Mouse (Mus musculus): ENCODE data around the gene Sar1a. TPM values are rescaled to one million over a fixed set of nuclear protein-coding genes. Genes with fewer than 3 reads are reported as not detected.
A peak's percentile ranks its signal among the peaks of the same experiment; 100 is the strongest.

The Sar1a gene
- 100 to 1,000 TPM; 142 to 152 TPM for total RNA-seq (2021)

DNA sequence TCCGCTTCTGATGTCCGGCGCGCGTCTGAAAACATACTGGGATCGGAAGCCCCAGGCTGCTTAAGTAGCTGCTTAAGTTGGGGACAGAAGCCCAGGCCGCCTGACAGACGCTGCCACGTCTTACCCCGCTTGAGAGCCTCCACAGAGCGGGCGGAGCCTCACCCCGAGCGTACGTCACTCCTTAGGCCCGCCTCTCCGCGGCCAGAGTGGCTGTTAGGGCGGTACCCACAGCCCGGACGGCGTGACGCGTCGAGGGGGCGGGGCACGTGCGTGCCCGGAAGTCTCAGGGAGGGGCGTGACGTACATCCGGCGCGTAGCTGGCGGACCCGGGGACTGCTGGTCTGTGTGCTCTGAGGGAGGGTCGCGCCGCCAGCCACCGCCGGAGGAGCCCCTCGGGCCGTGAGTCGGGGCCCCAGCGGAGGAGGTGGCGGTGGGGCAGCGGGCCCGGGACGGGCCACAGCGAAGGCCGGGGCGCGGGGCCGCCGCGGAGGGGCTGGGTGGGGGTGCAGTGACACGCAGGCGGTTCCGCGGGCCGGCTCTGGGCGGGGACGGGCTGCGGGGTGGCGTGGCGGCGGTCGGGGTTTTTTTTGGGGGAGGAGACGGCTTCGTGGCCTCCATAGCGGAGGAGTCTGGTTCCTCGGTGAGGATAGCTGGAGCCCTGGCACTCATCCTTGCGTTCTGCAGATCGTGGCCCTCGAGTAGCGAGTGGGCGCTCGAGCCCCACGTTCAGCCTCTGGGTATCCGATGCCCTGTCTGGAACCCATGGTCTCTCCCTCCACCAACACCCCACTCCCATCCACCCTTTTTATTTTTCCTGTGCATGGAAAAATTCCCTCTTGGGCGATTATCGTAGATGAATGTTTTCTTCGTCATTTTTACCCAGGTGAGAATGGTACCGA, at the start of gene Sar1a:
Gene Sar1a, plus strand, starts transcription at position 285 of the 899 bp plus-strand sequence.
- DNase-seq (ENCODE audit: low spot score), result peak; percentile 97
- intact Hi-C loops (cut with DNase I), result no loop called here

DNA sequence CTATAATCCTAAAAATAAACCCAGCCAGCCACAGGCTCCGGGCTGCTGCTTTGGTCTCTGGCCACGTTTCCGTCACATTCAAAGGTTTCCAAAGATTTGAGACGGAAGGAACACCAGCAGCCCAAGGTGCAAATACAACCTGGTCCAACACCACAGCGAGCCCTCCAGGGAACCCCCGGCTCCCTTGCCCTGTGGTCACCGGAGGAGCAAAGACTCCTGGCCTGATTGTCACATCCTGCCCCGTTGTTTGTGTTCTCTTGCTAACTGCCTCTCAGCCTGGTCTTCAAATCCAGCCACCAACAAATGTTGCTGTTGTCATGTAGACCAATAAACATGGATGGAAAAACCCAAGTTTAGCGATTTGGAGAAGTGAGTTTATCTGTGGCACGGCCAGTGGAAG, 47.7 kb upstream of the Sar1a start:
- no peak for DNase-seq (ENCODE audit: low spot score)
- intact Hi-C loops (cut with DNase I), result no loop called here

DNA sequence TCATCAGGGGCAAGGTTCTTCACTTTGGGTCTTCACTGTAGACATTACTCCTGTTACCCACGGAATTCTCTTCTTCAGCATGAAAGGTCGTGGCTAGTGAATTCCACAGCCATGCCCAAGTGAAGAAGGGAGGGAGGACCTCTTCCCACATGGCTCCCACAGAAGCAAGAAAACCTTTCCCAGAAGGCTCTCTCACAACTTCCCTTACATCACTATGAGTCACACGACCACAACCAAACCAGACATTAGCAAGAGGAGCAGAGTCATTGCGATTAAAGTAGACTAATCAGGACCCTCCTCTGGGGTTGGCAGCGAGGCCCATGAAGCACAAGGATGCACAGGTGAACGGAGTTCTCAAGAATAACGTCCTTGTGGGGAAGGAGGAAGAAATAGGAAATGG, 43.0 kb upstream of the Sar1a start:
- intact Hi-C loops (cut with DNase I), result no loop called here

DNA sequence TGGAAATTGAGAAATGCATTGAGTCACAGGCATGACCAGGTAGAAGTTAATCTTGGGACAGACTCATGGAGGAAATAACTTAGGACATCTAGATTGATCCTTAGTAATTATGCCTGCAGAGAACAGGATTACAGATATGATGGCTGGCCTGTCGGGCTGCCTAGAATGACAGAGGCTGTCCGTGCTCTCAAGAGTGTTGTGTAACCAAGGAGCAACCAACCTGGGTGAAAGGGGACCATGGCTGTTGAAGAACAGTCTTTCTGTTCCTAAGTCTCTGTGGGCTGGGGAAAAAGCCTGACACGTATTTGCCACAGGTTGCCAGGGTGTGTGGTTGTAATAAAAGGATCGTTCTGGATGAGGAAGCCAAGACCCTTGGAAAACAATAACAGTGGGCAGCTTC, 39.7 kb upstream of the Sar1a start:
- DNase-seq (ENCODE audit: low spot score), result no peak
- intact Hi-C loops (cut with DNase I), result no loop called here

More for the DNA sequence above, 43.0 kb upstream of the Sar1a start:
- DNase-seq (ENCODE audit: low spot score), result no peak

DNA sequence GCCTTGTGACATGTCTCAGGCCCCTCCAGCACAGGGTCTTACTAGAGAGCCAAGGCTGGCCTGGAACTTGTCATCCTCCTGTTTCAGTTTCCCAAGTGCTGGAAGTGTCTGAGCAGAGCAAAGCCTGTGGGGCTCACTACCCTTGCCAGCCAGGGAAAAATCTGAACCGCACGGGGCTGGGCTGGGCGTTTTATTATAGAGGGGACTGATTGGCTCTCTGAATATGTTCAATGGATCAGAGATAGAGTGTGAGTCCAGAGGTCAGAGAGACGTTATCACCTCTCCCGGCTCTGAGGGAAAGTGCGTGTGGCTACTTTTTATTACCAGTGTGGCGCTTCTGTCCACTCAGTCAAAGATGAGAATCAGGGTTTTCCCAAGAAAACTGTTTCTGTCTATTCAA, 33.5 kb upstream of the Sar1a start:
- intact Hi-C loops (cut with DNase I), result no loop called here
- no peak for DNase-seq (ENCODE audit: low spot score)

DNA sequence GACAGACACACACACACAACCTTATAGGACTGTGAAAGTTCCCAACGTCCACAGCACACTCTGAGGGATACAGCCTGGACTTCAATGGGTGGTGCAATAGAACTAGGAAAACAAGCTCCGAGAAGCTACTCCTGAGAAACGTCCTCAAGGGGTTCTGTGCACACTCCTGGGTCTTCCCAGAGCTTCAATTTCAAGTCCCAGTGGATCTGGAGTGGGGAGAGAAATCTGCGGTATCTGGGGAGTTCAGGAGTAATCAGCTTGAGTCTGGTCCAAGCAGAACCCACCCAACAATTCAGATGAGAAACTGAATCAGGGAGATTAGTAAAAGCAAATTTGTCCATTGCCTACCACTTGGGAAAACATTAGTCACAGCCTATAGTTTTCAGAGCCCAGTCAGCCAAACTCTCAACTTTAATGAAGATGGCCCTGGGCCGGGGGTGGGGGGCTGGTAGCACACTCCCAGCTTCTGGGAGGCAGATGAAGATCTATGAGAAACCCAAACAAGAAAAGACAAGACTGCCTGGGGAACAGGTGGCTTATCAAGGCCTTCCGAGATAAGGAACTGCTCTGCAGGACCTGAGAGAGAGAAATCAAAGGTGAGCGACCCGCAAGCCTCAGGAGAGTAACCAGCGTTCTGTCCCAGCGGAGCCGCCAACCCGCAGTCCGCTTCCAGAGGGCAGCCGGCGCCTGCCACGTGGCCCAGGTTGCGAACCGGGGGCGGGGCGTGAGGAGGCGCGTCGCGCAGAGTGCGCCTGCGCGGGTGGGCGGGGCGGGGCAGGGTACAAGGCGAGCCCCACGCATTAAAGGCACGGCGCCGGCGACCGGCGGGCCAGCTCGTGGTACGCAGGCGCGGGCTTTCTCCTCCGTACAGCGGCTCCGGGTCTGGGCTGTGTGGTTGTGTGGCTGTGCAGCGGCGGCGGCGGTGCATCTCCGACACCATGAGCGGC, 32.0 kb upstream of the Sar1a start, which contains the start of gene Ppa1:
Gene Ppa1, plus strand, starts transcription at position 763 of the 947 bp plus-strand sequence.
- intact Hi-C loops (cut with DNase I), result no loop called here
- peak; percentile 72 for DNase-seq (ENCODE audit: low spot score)

DNA sequence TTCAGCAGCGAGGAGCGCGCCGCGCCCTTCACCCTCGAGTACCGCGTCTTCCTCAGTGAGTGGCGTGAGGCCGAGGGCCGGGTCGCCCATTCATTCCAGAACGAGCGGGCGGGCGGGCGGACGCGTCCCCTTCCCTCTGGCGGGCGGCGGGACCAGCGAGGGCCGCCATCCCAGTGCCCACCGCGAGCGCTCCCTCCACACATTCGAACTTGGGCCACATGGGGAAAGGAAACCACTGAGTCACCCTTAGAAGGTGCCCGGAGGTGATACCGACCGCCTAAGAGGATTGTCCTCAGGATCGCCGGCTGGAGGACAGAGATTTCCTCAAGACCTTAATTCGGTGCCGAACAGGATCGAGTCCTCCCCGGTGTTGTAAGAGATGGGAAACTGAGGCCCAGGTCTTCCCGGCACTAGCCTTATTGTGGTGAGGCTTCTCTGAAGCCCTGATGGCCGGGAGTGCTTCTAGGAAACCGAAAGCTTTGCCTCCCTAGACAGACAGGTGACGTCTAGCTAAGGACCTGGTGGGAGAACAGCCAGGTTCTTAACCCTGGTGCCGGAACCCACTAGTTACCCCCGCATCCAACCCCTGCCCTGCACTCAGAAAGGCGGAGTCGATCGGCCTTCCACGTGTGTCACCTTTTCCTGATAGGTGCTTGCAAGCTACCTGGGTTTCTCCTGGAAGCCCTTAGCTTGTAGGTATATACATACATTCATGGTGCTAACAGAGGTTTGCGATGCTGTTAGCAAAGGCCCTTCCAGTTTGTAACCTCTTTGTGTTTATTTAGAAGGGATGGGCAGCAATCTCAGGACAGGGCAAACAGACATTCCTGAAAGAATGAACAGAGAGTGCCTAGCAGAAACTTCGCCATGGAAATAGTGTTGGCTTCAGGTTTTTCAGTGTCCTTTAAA, 31.1 kb upstream of the Sar1a start:
- intact Hi-C loops (cut with DNase I), result no loop called here
- DNase-seq (ENCODE audit: low spot score), result no peak

DNA sequence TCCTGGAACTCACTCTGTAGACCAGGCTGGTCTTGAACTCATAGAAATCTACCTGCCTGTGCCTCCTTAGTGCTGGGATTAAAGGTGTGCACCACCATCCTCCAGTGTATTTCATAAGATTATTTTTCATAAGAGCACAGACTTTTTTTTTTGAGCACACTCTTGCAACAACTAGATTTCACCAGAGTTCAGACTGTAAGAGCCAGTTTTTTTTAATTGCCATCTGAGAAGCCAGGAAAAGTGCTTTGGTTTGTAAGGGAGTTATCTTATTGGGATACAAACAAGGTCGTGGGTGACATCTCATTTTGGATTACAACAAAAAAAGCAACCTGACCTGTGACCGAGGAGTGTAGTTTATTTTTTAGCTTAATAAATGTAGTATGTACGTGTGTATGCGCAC, 26.0 kb upstream of the Sar1a start:
- no peak for DNase-seq (ENCODE audit: low spot score)
- intact Hi-C loops (cut with DNase I), result loop anchor here (5.0 to 10.0 kb wide), 3 partner anchors 187 to 449 kb away; no protein-coding TSS in a partner anchor

DNA sequence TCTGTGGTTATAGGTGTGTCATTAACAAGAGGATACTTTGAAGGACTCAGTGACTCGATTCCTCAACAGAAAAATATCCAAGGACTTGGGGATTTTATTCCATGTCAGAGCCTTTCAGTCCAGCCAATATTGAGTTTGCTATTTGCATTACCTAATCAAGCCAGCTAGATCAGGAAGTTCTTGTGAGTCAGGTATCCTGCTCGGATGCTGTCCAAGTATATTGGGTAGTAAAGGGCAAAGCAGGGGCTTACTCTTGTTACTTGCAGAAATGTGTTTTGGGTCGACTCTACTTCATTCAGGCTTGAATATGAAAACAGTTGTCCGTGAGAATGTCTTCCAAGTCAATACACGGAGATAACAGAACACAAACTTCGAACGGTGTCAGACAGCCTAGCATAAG, 25.4 kb upstream of the Sar1a start:
- intact Hi-C loops (cut with DNase I), result loop anchor here (5.0 to 10.0 kb wide), 3 partner anchors 187 to 450 kb away; no protein-coding TSS in a partner anchor
- no peak for DNase-seq (ENCODE audit: low spot score)

DNA sequence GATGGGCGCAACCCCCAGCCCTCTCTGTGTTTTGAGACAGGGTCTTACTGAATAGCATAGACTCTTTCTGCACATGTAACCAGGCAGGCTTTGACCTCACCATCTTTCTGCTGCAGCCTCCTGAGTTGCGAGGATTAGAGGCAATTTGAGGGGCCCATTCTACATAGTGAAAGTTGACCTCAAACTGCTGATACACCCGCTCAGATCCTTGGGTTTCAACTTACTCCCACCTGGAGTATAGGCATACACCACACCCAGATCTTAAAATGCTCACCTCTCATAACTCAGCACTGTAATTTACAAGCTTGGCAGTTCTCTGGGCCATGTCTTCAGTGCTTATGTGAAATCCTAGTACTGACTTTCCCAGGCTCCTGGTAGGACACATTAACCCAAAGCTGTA, 24.9 kb upstream of the Sar1a start:
- intact Hi-C loops (cut with DNase I), result loop anchor here (10.0 kb wide), 2 partner anchors 310 to 450 kb away; no protein-coding TSS in a partner anchor
- no peak for DNase-seq (ENCODE audit: low spot score)

DNA sequence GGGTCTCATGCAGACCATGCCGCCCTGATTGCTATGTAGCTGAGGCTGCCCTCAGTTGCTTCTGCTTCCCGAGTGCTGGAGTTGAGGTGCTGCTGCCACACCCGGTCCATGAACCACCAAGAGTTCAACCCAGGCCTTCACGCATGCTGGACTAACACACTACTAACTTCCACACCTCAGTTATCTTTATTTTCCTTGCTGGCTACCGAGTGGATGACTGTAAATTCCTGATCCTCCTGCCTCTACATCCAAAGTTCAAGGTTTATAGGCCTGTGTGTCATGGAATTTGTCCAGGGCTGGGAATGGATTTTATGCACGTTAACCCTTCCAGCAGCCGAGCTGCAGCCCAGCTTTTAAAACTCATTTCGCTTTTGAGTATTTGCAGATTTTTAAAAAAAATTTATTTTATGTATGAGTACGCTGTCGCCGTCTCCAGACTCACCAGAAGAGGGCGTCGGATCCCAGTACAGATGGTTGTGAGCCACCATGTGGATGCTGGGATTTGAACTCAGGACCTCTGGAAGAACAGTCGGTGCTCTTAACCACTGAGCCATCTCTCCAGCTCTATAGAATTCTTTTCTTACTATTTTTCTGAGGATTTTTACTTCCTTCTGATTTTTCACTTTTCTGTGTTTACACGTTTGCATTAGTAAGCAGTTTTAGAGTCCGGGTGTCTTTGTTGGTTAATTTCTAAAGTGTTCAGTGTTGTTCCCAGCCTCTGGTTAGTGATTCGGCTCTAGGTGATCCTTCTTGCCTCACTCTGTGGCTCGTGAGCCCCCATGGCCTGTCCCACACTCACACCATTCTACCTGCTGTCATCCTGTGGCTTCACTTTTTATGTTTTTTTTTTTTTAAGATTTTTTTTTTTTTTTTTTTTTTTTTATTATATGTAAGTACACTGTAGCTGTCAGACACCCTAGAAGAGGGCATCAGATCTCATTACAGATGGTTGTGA, 22.9 kb upstream of the Sar1a start:
- DNase-seq (ENCODE audit: low spot score), result no peak
- intact Hi-C loops (cut with DNase I), result loop anchor here (10.0 kb wide), 2 partner anchors 312 to 452 kb away; no protein-coding TSS in a partner anchor

DNA sequence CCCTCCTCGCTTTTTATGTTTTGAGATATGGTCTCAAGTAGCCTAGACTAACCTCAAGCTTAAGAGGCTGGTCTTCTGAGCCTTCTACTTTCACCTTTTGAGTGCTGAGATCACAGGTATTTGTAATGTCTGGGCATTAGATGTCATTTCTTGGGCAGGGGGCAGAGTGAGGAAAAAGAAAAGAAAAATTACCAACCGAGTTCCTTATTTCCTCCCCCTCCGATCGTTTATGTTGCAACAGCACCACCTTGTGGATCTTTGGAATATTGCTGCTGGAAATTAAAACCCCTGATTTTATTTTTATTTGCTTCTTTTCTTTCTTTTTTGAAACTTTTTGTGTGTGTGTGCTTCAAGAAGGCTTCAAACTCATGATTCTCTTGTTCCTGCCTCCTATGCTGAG, 22.1 kb upstream of the Sar1a start:
- intact Hi-C loops (cut with DNase I), result loop anchor here (1.0 to 10.0 kb wide), 4 partner anchors 56 to 453 kb away; no protein-coding TSS in a partner anchor
- no peak for DNase-seq (ENCODE audit: low spot score)

DNA sequence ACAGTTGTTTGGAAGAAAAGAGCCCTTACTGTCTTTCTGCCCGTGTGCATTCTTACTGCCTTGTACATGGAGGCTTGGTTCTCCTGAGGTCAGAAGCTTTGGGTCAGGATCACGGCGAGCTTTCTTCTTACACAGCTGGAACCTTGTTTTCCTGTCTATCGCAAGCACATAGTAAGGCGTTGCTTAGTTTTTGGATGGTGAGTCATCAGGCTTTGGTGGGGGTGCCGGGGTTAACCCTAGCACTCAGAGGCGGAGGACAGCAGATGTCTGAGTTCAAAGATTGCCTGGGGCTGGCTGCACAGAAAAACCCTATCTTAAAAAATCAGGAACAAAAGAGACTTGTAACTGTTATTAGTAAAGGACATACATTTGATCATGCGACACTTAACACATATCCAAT, 18.2 kb upstream of the Sar1a start:
- peak; percentile 13 for DNase-seq (ENCODE audit: low spot score)
- intact Hi-C loops (cut with DNase I), result no loop called here

DNA sequence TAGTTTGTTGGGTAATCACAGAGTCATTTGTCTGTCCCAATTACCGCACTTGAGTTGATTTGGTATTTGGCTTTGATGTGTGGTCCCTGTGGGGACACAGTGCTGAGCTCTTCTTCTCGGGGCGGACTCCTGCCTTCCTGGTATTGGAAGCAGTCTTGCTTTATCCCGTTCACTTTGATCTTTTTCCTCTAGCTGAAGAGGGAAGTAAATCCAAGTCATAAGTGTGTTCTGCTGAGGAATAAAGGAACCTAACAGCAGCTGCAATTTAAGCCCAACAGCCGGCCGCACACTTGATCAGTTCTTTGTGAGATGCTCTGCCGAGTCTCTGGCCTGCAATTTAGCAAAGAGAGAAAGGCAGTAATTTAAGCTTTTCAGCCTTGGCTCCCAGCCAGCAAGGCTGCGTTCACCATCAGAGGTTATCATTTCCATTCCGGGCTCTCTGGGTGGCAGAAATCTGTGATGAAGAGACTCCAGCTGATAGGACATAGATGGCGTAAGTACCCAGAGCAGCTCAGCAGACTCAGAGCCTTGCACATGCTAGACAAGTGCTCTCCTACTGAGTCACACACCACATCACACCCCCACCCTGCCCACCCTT, 17.6 kb upstream of the Sar1a start:
- DNase-seq (ENCODE audit: low spot score), result no peak
- intact Hi-C loops (cut with DNase I), result no loop called here

DNA sequence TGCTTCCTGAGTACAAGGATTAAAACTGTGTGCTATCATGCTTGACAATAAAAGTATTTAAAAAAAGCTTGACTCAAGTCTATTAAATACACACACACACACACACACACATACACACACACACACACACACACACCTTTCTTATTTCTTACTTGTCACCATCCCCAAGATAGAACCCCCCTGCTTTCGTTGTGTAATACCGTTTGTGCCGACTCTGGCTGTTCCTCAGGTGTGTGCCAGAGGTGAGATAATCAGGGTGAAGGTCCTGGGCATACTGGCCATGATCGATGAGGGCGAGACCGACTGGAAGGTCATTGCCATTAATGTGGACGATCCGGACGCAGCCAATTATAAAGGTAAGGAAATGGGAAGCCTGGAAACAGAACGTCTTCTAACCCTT, 15.0 kb upstream of the Sar1a start:
- intact Hi-C loops (cut with DNase I), result no loop called here
- DNase-seq (ENCODE audit: low spot score), result no peak

DNA sequence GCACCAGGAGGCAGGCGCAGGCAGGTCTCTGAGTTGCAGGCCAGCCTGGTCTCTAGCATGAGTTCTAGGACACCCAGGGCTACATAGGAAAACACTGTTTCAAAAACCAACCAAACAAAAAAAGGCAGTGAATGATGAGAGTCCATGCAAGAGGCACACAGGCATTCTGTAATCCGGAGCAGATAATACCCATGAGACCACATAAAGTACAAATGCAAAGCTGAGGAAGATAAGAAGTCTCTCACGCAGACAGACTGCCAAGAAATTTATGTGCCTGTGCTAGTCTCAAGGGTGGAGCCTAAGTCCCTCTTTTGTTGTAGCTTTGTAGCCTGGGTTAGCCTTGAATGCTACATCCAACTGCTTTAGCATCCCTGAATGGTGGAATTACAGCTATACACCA, 14.4 kb upstream of the Sar1a start:
- no peak for DNase-seq (ENCODE audit: low spot score)
- intact Hi-C loops (cut with DNase I), result no loop called here

DNA sequence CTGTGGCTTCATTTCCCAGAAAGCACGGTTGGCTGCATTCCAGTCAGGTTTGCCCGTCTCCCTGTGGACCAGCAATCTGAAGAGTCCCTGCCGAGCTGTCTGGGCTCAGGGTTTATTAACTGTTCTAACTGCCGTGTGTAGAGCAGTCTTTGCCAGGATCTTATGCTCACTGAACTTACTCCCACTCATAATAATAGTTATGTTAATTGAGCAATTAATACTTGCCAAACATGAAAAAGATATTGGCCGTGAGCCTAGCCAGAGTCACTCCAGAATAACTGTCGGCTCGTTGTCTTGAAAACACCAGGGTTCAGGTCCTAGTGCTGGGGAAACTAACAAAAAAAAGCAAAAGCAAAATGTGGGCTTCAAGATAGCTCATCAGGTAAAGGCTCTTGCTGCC, 10.8 kb upstream of the Sar1a start:
- intact Hi-C loops (cut with DNase I), result no loop called here
- DNase-seq (ENCODE audit: low spot score), result no peak

DNA sequence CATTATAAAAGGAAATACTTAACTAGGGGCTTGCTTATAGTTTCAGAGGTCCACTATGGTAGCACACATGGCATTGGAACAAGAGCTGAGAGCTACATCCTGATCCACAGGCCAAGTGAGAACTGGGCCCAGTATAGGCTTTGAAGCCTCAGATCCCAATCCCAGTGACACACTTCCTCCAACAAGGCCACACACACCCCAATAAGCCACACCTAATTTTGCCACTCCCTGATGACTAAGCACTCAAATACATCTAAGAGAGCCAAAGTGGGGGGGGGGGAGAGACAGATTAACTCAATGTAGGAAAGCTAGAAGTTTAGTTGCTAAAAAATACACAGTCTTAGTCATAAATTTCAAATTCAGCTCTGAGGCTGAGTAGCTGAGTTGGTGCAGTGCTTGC, 10.2 kb upstream of the Sar1a start:
- no peak for DNase-seq (ENCODE audit: low spot score)
- intact Hi-C loops (cut with DNase I), result no loop called here
